Mouse (Mus musculus) hematopoietic multipotent progenitor cell, adult 10-12 weeks (in vitro differentiated cells): ENCODE measurements around the gene Sympk. TPM values are rescaled to one million over a fixed set of nuclear protein-coding genes. Genes with fewer than 3 reads are reported as not detected.

Source experiments
- polyA plus RNA-seq: library from polyadenylated mRNA; stranded (reverse); fragments of >175 nt; gene quantifications from 2 replicates; pipeline ENCODE4 v1.2.3, GENCODE M21; 2012; ENCODE audit warnings: low replicate concordance

Sympk gene
- 121 and 207 TPM in 2 replicates for polyA plus RNA-seq

DNA sequence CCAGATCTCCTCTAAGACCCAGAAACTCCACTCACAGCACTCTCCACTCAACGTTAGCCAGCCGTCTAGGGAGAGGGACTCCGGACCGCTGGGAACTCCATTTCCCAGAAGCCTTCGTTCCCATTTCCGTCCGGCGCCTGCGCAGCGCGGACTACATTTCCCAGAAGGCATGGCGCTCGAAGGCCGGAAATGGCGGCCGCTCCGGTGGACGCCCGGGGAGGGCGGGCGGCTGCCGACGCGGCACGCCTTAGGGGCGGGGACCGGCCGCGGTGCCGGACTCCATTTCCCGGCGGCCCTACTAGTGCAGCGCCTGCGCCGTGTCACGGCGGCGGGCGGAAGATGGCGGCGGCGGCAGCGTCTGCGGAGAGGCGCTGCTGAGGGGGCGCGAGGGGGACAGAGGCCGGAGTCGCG is at the start of gene Sympk:
TSS of gene Sympk (plus strand) at position 282 of the 411 bp plus-strand sequence.

DNA sequence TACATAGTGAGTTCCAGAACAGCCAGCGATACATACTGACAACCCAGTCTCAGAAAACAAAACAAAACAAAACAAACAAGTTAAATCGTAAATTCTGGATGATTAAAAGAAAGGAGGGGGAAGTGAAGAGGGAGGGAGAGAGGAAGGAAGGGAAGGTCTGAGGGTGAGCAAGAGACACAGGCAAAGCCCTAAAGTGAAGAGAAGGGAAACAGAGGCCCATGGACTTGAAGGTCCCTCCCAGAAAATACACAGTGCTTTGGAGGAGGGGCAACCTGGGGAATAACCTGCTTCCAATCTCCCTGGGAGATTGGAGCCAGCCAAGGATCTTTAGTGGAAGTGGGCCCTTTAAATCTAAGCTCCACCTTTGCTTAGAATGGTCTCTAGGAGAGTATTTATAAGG is 37.1 kb upstream of the Sympk start, which contains the start of gene Nanos2:
TSS of gene Nanos2 (plus strand) at position 301 of the 400 bp plus-strand sequence.

DNA sequence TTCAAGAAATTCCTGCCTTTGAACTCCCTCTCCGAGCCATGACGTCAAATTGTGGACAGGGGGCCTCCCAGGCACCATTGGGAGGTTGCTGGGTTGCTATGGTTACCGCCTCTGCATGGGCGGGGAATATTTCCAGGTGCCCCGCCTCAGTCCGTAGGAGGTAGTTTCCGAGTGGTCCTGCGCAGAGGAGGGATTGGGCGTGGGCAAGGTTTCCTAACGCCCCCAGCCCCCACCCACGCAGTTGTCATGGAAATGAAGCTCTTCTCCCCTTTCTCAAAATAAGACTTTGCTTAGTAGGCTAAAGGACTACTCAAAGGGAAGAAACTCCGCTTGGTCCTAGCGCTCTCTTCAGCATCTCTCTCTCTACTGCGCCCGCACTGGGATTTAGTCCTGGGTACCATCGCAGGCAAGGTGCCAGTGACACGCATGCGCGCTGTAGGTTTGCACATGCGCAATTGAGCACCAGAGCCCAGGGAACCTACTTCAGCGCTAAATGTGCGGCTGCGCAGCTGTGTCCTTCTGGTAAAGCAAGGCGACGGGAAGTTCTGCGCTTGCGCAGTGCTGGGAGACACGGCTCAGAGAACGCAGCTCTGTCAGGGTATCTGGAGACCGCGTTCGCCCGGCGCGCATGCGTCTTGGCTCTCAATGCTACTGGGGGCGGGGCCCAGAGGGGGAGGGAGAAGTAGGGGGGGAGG is 33.4 kb upstream of the Sympk start, which contains the start of gene Mypop:
TSS of gene Mypop (plus strand) at position 645 of the 695 bp plus-strand sequence.

DNA sequence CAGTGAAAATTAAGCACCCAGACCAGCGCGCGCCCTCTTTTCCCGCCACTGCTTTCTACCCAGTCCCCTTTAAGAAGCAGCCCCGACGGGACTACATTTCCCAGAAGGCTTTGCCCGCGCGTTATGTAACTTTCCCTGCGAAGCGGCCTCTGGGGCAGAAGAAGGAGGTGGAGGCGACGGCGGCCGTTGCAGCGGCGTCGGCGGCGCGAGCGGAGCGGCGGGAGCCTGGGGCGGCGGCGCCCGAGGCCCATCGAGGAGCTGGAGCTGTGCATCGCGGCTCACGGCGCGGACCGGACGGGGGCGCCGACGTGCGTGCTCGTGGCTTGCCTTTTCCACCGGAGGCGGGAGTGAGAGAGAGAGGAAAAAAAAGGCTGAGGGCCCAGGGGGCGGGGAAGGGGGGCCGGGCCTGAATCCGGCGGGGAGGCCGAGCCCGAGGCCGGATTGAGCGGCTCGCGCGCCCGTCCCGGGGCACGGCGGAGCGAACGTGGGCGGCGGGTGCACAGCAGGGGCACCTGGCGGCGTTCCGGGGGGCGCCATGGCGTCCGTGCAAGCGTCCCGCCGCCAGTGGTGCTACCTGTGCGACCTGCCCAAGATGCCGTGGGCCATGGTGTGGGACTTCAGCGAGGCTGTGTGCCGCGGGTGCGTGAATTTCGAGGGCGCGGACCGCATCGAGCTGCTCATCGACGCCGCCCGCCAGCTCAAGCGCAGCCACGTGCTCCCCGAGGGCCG is 20.1 kb upstream of the Sympk start, which contains the start of gene Irf2bp1:
TSS of gene Irf2bp1 (plus strand) at position 143 of the 729 bp plus-strand sequence.

DNA sequence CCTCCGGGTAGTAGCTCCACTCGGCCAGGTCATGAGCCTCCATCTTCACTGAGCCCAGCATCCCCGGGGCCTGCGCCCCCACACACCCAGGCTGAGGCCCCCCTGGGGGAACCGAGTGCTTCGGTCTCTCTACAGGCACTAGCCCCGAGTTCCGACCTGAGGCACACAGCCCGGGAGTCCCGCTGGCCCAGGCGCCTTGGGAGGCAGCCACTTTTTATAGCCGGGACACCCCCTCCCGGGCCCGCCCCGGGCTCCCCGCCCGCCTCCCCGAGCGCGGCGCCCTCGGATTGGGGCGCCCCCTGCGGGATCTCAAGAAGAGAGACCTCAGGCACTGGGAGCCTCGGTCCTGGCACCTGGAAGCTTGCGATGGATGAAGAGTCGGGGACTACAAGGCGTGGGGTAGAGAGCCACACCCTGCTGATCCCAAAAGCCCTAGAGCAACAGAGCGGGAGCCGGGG is 791 bp upstream of the Sympk start, which contains the start of gene Foxa3:
TSS of gene Foxa3 (minus strand) at position 182 of the 458 bp plus-strand sequence.

DNA sequence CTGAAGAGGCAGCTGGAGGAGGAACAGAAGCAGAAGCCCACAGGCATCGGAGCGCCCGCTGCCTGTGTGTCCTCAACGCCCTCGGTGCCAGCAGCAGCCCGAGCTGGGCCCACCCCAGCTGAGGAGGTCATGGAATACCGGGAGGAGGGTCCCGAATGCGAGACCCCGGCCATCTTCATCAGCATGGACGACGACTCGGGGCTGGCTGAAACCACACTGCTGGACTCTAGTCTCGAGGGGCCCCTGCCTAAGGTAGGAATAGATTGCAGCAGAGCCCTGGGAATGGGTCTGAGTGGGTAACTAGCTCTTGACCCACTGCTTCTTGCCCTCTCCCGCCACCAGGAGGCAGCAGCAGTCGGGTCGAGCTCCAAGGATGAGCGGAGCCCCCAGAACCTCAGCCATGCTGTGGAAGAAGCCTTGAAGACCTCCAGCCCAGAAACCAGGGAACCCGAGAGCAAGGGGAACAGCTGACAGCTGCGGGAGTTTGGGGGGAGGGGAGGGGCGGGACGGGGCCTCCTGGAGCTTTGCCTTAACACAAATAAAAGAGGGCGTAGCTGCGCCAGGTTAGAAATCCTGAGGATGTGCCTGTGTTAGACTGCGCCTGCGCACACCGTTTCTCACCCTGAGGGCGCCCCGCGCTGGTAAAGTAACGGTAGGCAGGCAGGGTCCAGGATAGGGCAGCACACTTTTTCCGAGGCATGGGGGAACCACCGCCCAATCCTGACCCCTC is 30.0 kb downstream of the Sympk start, which contains the start of gene Rsph6a:
TSS of gene Rsph6a (plus strand) at position 644 of the 730 bp plus-strand sequence.

DNA sequence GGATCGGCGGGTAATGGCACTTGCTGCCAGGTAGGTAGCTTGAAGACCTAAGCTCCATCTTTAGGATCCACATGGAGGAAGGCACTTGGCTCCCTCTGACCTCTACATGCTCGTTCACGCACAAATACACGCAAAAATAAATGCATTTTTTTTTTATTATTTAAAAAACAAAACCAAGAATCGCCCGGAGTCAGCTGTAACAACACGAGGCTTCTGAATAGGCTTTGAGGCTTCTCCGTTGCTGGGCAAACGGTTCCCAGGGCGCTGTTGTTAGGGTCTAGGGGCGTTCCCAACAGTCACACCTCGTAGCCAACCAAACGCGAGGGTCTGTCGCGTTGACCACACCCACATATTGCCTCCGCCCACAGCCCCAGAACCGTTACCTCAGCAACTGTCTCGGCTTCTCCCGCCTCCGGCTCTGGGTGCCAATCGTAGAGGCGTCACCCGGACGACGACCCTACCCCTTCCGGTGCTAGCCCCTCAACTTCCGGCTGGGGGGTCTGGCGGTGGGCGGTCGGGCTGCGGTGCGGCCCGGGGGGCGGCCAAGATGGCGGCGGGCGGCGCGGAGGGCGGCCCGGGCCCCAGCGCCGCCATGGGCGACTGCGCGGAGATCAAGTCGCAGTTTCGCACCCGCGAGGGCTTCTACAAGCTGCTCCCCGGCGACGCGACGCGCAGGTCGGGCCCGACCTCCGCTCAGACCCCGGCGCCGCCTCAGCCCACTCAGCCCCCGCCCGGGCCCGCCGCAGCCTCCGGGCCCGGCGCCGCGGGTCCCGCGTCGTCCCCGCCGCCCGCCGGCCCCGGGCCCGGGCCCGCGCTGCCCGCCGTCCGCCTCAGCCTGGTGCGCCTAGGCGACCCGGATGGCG is 51.8 kb downstream of the Sympk start, which contains the start of gene Dmwd:
TSS of gene Dmwd (plus strand) at position 505 of the 863 bp plus-strand sequence.

DNA sequence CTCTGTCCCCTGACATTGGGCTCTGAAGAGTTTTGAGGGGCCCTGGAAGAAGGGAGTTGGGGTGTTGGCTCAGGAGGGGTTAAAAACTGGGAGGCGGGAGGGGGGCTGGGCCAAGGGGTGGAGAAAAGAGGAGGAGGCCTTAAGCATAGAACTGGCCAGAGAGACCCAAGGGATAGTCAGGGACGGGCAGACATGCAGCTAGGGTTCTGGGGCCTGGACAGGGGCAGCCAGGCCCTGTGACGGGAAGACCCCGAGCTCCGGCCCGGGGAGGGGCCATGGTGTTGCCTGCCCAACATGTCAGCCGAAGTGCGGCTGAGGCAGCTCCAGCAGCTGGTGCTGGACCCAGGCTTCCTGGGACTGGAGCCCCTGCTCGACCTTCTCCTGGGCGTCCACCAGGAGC is 59.5 kb downstream of the Sympk start, which contains the start of gene Dmpk:
TSS of gene Dmpk (plus strand) at position 149 of the 400 bp plus-strand sequence.

DNA sequence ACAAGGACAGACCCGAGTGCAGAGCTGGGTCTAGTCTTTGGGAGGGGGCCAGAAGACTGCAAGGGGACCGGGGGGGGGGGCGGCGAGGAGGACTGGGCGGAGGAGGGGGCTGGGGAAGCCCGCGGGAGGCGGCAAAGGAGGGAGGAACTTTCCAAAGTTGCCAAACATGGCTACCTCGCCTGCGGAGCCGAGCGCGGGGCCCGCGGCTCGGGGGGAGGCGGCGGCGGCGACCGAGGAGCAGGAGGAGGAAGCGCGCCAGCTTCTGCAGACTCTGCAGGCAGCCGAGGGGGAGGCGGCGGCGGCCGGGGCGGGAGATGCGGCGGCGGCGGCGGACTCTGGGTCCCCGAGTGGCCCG is 70.3 kb downstream of the Sympk start, which contains the start of gene Six5:
TSS of gene Six5 (plus strand) at position 124 of the 355 bp plus-strand sequence.

Other genes starting within 250 kb of the Sympk start
- gene Psg19, start 225.9 kb upstream of the Sympk start, polyA plus RNA-seq, result not detected in 2 replicates
- gene Psg17, start 202.8 kb upstream of the Sympk start, polyA plus RNA-seq, result not detected in 2 replicates
- gene Mill2, start 184.4 kb upstream of the Sympk start, polyA plus RNA-seq, result 0.06 TPM in 1 of 2 replicates, not detected in the other
- 59.9 and 79.7 TPM in 2 replicates for gene Pglyrp1, start 153.0 kb upstream of the Sympk start, polyA plus RNA-seq
- 62.1 and 110 TPM in 2 replicates for gene Ccdc61, start 114.0 kb upstream of the Sympk start, polyA plus RNA-seq
- 0.02 and 0.20 TPM in 2 replicates for gene Nova2, start 98.5 kb upstream of the Sympk start, polyA plus RNA-seq
- gene Nanos2, start 37.0 kb upstream of the Sympk start, polyA plus RNA-seq, result not detected in 2 replicates
- gene Mypop, start 33.1 kb upstream of the Sympk start, polyA plus RNA-seq, result 3.4 and 13.9 TPM in 2 replicates
- 75.0 and 178 TPM in 2 replicates for gene Irf2bp1, start 20.3 kb upstream of the Sympk start, polyA plus RNA-seq
- gene Foxa3, start 839 bp upstream of the Sympk start, polyA plus RNA-seq, result not detected in 2 replicates
- not detected in 2 replicates for gene Rsph6a, start 30.3 kb downstream of the Sympk start, polyA plus RNA-seq
- 15.1 and 17.4 TPM in 2 replicates for gene Dmwd, start 51.9 kb downstream of the Sympk start, polyA plus RNA-seq
- 18.5 and 28.2 TPM in 2 replicates for gene Dmpk, start 59.5 kb downstream of the Sympk start, polyA plus RNA-seq
- 4.5 and 6.4 TPM in 2 replicates for gene Six5, start 70.2 kb downstream of the Sympk start, polyA plus RNA-seq
- gene Gm4969, start 94.0 kb downstream of the Sympk start, polyA plus RNA-seq, result not detected in 2 replicates
- 50.1 and 51.2 TPM in 2 replicates for gene Fbxo46, start 95.5 kb downstream of the Sympk start, polyA plus RNA-seq
- 12.3 and 19.0 TPM in 2 replicates for gene Qpctl, start 124.9 kb downstream of the Sympk start, polyA plus RNA-seq
- gene Snrpd2, start 125.3 kb downstream of the Sympk start, polyA plus RNA-seq, result 6.7 and 34.5 TPM in 2 replicates
- gene Gipr, start 141.8 kb downstream of the Sympk start, polyA plus RNA-seq, result 0.05 TPM in 1 of 2 replicates, not detected in the other
- gene Eml2, start 152.0 kb downstream of the Sympk start, polyA plus RNA-seq, result 17.2 and 24.3 TPM in 2 replicates
- 4.4 and 9.2 TPM in 2 replicates for gene Gpr4, start 188.2 kb downstream of the Sympk start, polyA plus RNA-seq
- gene Opa3, start 204.0 kb downstream of the Sympk start, polyA plus RNA-seq, result 10.2 and 13.2 TPM in 2 replicates
- gene Vasp, start 247.4 kb downstream of the Sympk start, polyA plus RNA-seq, result 536 and 1,501 TPM in 2 replicates